Mouse (Mus musculus): ENCODE results near the gene Ifit1bl1. TPM values are rescaled to one million over a fixed set of nuclear protein-coding genes. Genes with fewer than 3 reads are reported as not detected.
"Not testable (repeated sequence)": the region's sequence is repeated elsewhere in the genome, so short reads cannot be mapped to it uniquely, and the experiment has no call there.

Gene Ifit1bl1
- polyA plus RNA-seq, 1 experiment from 2014 or later, result 1.00 TPM

GRCm38 (mm10) chr19:34583126-34583766, 18.5 kb downstream of the Ifit1bl1 start, which contains the start of gene Ifit3:
Gene Ifit3, plus strand, starts transcription at chr19:34583531.
- not testable (repeated sequence) for H3K4me2 ChIP-seq; H3K9ac ChIP-seq; H3K4me3 ChIP-seq; H3K27me3 ChIP-seq; H3K27ac ChIP-seq; ATAC-seq (ENCODE audit: low FRiP score); H3K9me3 ChIP-seq; H3K4me1 ChIP-seq (replicated peaks); H3K36me3 ChIP-seq
- 69% methylated on average over 2 of the region's 2 CpGs for WGBS

GRCm38 (mm10) chr19:34582696-34583095, 19.1 kb downstream of the Ifit1bl1 start:
- not testable (repeated sequence) for H3K9ac ChIP-seq; ATAC-seq (ENCODE audit: low FRiP score); H3K9me3 ChIP-seq; H3K27ac ChIP-seq; H3K4me3 ChIP-seq; H3K36me3 ChIP-seq; H3K4me1 ChIP-seq (replicated peaks); H3K27me3 ChIP-seq; H3K4me2 ChIP-seq
- 91% methylated on average over 2 of the region's 2 CpGs for WGBS

- Histone ChIP-seq H3K27me3 (no peaks in the 10 kb centered on the region), H3K27ac (no peak overlapping the region), H3K9me3 (no peaks in the 10 kb centered on the region), H3K4me3 (no peak overlapping the region), H3K4me1 (replicated peaks) (no peaks in the 10 kb centered on the region), H3K36me3 (no peaks in the 10 kb centered on the region), H3K4me2 (no peak overlapping the region), H3K9ac (no peak overlapping the region)
- WGBS, result 62% methylated on average over 1 of the region's 1 CpGs
- no peak for ATAC-seq (ENCODE audit: low FRiP score)
Observed at GRCm38 (mm10) chr19:34577121-34577520, 24.6 kb downstream of the Ifit1bl1 start.

DNA sequence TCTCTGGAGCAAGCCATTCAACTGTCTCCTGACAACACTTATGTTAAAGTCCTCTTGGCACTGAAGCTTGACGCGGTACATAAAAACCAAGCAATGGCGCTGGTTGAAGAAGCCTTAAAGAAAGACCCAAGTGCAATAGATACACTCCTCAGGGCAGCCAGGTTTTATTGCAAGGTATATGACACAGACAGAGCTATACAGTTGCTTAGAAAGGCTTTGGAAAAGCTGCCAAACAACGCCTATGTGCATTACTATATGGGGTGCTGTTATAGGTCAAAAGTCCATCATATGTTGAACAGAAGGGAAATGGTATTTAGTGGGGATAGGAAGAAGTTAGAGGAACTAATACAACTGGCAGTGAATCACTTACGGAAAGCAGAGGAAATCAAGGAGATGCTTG, 28.1 kb downstream of the Ifit1bl1 start:
- no peak overlapping the region for H3K4me3 ChIP-seq
- no peak for ATAC-seq (ENCODE audit: low FRiP score)
- no peak overlapping the region for H3K4me2 ChIP-seq
- no peaks in the 10 kb centered on the region for H3K27me3 ChIP-seq
- H3K36me3 ChIP-seq, result no peaks in the 10 kb centered on the region
- 93% methylated on average over 5 of the region's 5 CpGs for WGBS
- H3K27ac ChIP-seq, result no peak overlapping the region
- 0 out of 2 replicates have a peak, but pooled peaks cover 6% of the 10 kb centered on the region for H3K4me1 ChIP-seq (replicated peaks)
- no peak overlapping the region for H3K9ac ChIP-seq
- H3K9me3 ChIP-seq, result no peaks in the 10 kb centered on the region

- H3K9me3 ChIP-seq, result no peaks in the 10 kb centered on the region
- H3K4me2 ChIP-seq, result no peak overlapping the region
- 74% methylated on average over 1 of the region's 1 CpGs for WGBS
- H3K27ac ChIP-seq, result no peak overlapping the region
- H3K36me3 ChIP-seq, result no peaks in the 10 kb centered on the region
- H3K4me1 ChIP-seq (replicated peaks), result 0 out of 2 replicates have a peak, but pooled peaks cover 6% of the 10 kb centered on the region
- H3K4me3 ChIP-seq, result no peak overlapping the region
- peak; percentile 74 for ATAC-seq (ENCODE audit: low FRiP score)
- no peak overlapping the region for H3K9ac ChIP-seq
- H3K27me3 ChIP-seq, result no peaks in the 10 kb centered on the region
Observed at GRCm38 (mm10) chr19:34571080-34571479, 30.7 kb downstream of the Ifit1bl1 start.

GRCm38 (mm10) chr19:34569896-34570476, 31.8 kb downstream of the Ifit1bl1 start:
- Histone ChIP-seq H3K27me3 (no peaks in the 10 kb centered on the region), H3K4me3 (no peak overlapping the region), H3K9ac (no peak overlapping the region), H3K4me2 (no peak overlapping the region), H3K9me3 (no peaks in the 10 kb centered on the region), H3K27ac (no peak overlapping the region), H3K36me3 (no peaks in the 10 kb centered on the region), H3K4me1 (replicated peaks) (0 out of 2 replicates have a peak, but pooled peaks cover 6% of the 10 kb centered on the region)
- WGBS, result 70% methylated on average over 4 of the region's 4 CpGs
- no peak for ATAC-seq (ENCODE audit: low FRiP score)

GRCm38 (mm10) chr19:34568988-34569895, 32.5 kb downstream of the Ifit1bl1 start:
- no peaks in the 10 kb centered on the region for H3K9me3 ChIP-seq
- no peak overlapping the region for H3K9ac ChIP-seq
- ATAC-seq (ENCODE audit: low FRiP score), result no peak
- H3K27ac ChIP-seq, result no peak overlapping the region
- no peak overlapping the region for H3K4me3 ChIP-seq
- no peak overlapping the region for H3K4me2 ChIP-seq
- H3K27me3 ChIP-seq, result no peaks in the 10 kb centered on the region
- 0 out of 2 replicates have a peak, but pooled peaks cover 6% of the 10 kb centered on the region for H3K4me1 ChIP-seq (replicated peaks)
- H3K36me3 ChIP-seq, result no peaks in the 10 kb centered on the region
- WGBS, result 74% methylated on average over 7 of the region's 7 CpGs

DNA sequence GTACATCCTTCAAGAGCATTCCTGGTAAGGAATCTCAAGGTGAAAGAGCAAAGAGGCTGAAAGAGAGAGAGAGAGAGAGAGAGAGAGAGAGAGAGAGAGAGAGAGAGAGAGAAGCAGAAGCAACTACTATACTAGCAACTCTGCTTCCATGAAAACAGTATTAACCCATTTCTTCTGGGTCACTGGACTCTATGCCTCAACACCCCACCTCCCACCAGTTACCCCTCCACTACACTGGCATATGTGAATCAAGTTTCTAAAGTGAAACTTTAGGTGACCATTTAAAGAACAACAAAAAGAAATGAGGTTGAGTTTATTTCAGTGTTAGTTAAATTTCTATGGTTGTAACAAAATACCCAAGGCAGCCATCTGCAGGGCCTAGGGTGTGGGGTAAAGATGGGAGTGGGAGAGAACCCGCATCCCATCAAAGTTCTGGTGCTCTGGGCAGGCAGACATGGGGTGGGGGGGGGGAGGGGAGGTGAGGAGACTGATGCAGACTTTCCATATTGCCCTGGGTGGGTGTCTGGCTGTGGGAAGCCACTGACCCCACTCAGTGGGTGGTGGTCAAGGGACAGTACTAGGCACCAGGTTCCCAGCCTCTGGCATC, 35.5 kb downstream of the Ifit1bl1 start:
- 71% methylated on average over 1 of the region's 1 CpGs for WGBS
- no peak for ATAC-seq (ENCODE audit: low FRiP score)
- Histone ChIP-seq H3K4me1 (replicated peaks) (0 out of 2 replicates have a peak, but pooled peaks cover 6% of the 10 kb centered on the region), H3K4me3 (no peak overlapping the region), H3K4me2 (no peak overlapping the region), H3K36me3 (no peaks in the 10 kb centered on the region), H3K9me3 (no peaks in the 10 kb centered on the region), H3K27me3 (no peaks in the 10 kb centered on the region), H3K9ac (no peak overlapping the region), H3K27ac (no peak overlapping the region)

DNA sequence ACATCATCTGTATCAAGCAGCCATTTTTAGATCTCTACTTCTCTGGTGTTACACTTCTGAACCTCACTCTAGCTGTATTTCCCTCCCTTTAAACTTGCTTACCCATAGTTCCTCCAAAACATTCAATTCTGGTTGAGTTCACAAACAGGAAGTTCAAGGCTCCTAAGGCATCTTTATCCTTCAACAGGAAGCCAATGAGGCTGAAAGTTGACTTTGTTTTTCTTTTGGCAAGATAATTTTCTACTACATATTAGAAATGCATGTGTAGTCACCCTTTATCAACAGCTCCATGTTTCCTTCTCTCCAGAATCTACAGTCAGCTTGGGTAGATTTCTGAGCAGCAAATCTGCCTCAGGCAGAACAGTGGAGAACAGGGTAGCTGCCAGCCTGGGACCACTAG, 39.2 kb downstream of the Ifit1bl1 start:
- Histone ChIP-seq H3K9ac (no peak overlapping the region), H3K4me1 (replicated peaks) (no peaks in the 10 kb centered on the region), H3K27me3 (no peaks in the 10 kb centered on the region), H3K4me2 (no peak overlapping the region), H3K36me3 (no peaks in the 10 kb centered on the region), H3K27ac (no peak overlapping the region), H3K4me3 (no peak overlapping the region), H3K9me3 (no peaks in the 10 kb centered on the region)
- no peak for ATAC-seq (ENCODE audit: low FRiP score)

GRCm38 (mm10) chr19:34556621-34557020, 45.1 kb downstream of the Ifit1bl1 start:
- H3K27me3 ChIP-seq, result no peaks in the 10 kb centered on the region
- H3K27ac ChIP-seq, result no peak overlapping the region
- ATAC-seq (ENCODE audit: low FRiP score), result no peak
- no peaks in the 10 kb centered on the region for H3K36me3 ChIP-seq
- 87% methylated on average over 3 of the region's 3 CpGs for WGBS
- no peak overlapping the region for H3K4me2 ChIP-seq
- no peak overlapping the region for H3K4me3 ChIP-seq
- no peak overlapping the region for H3K9ac ChIP-seq
- H3K9me3 ChIP-seq, result no peaks in the 10 kb centered on the region
- H3K4me1 ChIP-seq (replicated peaks), result 0 out of 2 replicates have a peak, but pooled peaks cover 4% of the 10 kb centered on the region

- Histone ChIP-seq H3K4me1 (replicated peaks) (peaks cover 9% of the 10 kb centered on the region; the same call in 1 of the 2 replicates), H3K9ac (no peak overlapping the region), H3K4me3 (no peak overlapping the region), H3K4me2 (no peak overlapping the region), H3K9me3 (no peaks in the 10 kb centered on the region), H3K36me3 (no peaks in the 10 kb centered on the region), H3K27me3 (no peaks in the 10 kb centered on the region), H3K27ac (no peak overlapping the region)
- no peak for ATAC-seq (ENCODE audit: low FRiP score)
Observed at GRCm38 (mm10) chr19:34554061-34554460, 47.7 kb downstream of the Ifit1bl1 start.

DNA sequence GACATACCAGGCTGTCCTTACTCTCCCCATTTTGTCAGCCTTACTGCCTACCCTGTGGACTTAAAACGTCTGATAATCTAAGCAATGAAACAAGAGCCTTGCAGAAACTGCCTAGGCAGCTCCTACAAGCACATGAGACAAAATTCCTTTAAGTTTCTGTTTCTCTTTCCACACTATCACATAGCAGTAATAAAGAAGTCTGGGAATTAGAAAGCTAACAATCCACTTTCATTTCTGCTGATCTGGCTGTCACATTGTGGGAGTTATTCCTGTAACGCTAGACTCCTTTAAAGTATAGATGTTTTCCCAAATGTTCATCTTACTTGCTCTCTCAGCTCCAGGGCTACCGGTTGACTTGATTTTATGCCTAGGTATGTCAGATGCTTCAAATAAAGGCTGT, 48.2 kb downstream of the Ifit1bl1 start:
- ATAC-seq (ENCODE audit: low FRiP score), result no peak
- Histone ChIP-seq H3K4me1 (replicated peaks) (peaks cover 9% of the 10 kb centered on the region; the same call in 1 of the 2 replicates), H3K36me3 (no peaks in the 10 kb centered on the region), H3K9me3 (no peaks in the 10 kb centered on the region), H3K4me3 (no peak overlapping the region), H3K9ac (no peak overlapping the region), H3K27me3 (no peaks in the 10 kb centered on the region), H3K27ac (no peak overlapping the region), H3K4me2 (no peak overlapping the region)
- WGBS, result 80% methylated on average over 3 of the region's 3 CpGs
